Mouse (Mus musculus): ENCODE results near the gene Atad2b.

Gene Atad2b

DNA sequence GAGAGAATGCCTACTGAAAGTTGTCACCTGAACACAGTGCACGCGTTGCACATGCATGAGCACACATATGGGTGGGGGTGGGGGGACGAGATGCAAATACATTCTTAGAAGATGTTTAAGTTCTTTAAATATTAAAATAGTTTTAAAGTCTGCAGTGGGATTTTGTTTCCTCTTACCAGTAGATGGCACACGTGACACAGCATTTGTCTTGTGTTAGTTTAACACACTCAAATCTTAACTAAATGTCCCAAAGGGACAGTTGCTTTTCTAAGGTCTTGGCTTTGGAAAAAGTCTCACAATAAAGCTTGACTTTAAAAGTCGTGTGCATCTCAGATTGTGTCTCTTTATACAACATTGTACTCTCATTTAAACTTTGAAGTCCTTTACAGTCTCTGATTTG, 111.9 kb downstream of the Atad2b start:
- in situ Hi-C loops (cut with MboI; ENCODE audit: low pct_unique_long_range_greater_than_20kb in 1 of 2, low sequenced_read_pairs in 2 of 2, unreplicated experiment in 1 of 2): no loop called here

DNA sequence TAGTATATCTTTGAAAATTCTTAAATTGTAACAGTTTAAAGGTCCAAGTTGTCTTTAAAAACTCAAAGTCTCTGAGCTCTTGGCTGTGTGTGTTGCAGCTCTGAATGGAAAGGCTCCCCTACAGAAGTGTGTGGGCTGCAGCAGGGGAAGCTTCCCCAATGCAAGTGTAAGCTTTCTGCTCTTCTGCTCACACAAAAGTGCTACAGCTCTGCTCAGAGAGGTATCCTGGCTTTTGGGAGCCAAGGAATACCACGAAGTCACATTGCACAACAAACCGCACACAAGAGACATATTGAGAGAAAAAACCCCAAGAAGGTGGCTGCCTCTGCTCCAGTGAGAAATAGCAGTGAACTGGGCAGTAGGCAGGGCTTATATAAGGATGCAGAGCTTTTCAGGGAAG, 120.9 kb downstream of the Atad2b start:
- in situ Hi-C loops (cut with MboI; ENCODE audit: low pct_unique_long_range_greater_than_20kb in 1 of 2, low sequenced_read_pairs in 2 of 2, unreplicated experiment in 1 of 2): no loop called here

DNA sequence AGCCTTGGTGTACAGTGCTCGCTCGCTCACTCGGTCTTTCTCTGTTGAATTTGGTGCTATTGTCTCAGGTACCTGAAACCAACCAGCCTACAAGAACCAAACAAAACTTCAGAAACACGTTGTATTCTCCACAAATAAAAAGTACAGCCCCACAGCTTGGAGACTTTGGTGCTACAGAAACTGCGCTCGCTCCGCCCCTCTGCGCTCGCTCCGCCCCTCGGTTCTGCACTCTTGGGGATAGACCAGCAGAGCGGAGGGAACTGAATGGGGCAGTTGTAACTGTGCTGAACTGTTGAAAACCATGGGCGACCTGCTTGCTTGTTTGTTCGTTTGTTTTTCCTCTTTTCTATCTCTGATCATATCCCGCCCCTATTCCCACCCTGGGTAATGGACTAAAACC, 127.0 kb downstream of the Atad2b start:
- in situ Hi-C loops (cut with MboI; ENCODE audit: low pct_unique_long_range_greater_than_20kb in 1 of 2, low sequenced_read_pairs in 2 of 2, unreplicated experiment in 1 of 2): no loop called here

DNA sequence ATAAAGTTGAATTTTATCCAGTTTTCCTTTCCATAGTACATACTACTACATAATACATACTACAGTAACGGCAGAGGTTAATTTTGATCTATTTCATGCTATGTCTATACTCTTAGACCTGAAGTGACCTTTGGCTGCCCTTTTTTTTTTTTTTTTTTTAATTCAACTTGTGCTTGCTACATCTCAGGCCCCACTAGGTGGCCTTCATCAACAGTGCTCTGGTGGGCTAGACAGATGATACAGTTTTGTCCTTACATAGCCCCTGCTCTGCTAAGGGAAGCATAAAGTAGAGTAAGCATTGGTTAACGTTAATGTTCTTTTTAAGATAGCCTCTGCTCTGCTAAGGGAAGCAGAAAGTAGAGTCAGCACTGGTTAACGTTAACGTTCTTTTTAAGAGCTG, 131.0 kb downstream of the Atad2b start:
- in situ Hi-C loops (cut with MboI; ENCODE audit: low pct_unique_long_range_greater_than_20kb in 1 of 2, low sequenced_read_pairs in 2 of 2, unreplicated experiment in 1 of 2): no loop called here

DNA sequence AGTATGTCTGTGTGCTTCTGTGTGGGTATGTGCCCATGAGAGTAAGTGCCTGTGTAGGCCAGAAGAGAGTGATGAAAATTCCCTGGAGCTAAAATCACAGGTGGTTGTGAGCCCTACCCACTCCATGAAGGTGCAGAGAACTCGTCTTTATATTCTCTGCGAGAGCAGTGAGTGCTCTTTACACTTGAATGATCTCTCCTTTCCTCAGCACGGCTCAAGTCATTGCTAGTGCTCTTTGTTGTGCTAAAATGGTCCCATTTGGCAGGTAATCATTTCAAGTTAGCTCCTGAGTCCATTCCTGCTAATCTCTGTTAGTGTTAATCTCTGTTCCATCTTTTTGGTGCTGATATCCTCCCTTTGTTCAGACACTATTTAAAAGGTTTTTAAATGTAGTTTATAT, 150.4 kb downstream of the Atad2b start:
- in situ Hi-C loops (cut with MboI; ENCODE audit: low pct_unique_long_range_greater_than_20kb in 1 of 2, low sequenced_read_pairs in 2 of 2, unreplicated experiment in 1 of 2): no loop called here

DNA sequence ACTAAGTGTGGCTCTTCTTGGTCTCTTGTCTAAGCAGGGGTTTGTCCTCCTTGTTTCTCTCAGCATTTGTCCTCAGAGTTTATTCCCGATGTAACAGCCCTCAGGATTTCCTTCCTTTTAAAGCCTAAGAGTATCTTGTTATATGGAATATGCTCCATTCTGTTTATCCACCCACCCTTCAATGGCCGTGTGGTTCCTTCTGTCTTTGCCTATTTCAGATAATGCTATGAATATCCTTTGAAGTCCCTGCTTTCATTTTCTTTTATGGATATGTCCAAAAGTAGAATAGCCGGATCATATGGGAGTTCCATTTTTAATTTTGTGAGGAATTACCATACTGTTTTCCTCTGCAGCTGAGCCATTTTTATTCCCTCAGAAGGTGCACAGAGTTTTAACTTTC, 153.0 kb downstream of the Atad2b start:
- in situ Hi-C loops (cut with MboI; ENCODE audit: low pct_unique_long_range_greater_than_20kb in 1 of 2, low sequenced_read_pairs in 2 of 2, unreplicated experiment in 1 of 2): no loop called here

DNA sequence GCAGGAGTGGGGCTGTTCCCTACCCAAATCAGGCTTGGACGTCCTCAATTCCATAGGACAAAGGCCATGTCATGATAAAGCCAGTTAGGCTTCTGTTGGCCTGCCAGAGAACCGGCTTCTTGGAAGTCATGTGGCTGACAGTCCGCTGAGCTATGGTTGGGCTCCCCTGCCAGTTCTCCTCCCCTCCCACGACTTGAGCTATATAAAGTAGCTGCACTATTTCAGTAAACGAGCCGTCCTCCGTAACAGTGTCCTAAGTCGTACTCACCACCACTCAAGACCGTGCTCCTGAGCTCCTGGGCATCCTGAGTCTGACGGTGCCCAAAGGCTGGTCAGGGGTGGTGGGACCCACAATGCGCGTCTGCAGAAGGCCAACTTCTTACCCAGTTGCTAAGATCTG, 156.0 kb downstream of the Atad2b start:
- in situ Hi-C loops (cut with MboI; ENCODE audit: low pct_unique_long_range_greater_than_20kb in 1 of 2, low sequenced_read_pairs in 2 of 2, unreplicated experiment in 1 of 2): no loop called here

DNA sequence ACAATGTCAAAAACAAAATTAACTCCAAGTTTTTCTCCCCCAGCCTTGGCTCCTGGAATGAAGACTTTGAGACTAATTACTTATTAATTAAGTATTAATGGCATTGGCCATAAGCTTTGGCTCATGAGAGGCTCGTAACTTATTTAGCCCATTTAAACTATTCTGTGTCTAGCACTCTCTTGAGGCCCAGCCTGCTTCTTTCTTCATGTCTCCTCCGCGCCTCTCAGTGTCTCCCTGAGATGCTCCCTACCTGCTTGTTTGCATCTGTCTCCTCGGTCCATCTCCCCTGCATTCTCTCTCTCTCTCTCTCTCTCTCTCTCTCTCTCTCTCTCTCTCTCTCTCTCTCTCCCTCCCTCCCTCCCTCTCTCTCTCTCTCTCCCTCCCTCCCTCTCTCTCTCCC, 164.3 kb downstream of the Atad2b start:
- in situ Hi-C loops (cut with MboI; ENCODE audit: low pct_unique_long_range_greater_than_20kb in 1 of 2, low sequenced_read_pairs in 2 of 2, unreplicated experiment in 1 of 2): no loop called here

DNA sequence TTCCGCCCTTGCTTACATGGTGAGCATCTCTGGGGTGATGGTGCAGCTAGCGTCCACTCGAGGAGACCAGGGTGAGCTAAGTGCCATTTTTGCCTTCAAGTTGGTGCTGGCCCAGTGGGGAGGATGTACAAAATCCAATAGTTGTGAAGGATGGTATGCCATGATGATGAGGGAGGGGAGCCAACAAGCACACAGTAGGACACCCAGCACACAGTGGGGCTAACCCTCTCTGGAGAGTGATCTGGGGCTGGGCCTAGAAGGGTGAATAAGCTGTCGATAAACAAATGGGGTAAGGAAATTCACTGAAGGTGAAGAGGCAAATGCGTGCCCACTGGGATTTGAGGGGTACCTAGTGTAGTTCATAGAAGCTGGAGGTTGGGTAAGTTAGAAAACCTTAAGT, 167.6 kb downstream of the Atad2b start:
- in situ Hi-C loops (cut with MboI; ENCODE audit: low pct_unique_long_range_greater_than_20kb in 1 of 2, low sequenced_read_pairs in 2 of 2, unreplicated experiment in 1 of 2): no loop called here

DNA sequence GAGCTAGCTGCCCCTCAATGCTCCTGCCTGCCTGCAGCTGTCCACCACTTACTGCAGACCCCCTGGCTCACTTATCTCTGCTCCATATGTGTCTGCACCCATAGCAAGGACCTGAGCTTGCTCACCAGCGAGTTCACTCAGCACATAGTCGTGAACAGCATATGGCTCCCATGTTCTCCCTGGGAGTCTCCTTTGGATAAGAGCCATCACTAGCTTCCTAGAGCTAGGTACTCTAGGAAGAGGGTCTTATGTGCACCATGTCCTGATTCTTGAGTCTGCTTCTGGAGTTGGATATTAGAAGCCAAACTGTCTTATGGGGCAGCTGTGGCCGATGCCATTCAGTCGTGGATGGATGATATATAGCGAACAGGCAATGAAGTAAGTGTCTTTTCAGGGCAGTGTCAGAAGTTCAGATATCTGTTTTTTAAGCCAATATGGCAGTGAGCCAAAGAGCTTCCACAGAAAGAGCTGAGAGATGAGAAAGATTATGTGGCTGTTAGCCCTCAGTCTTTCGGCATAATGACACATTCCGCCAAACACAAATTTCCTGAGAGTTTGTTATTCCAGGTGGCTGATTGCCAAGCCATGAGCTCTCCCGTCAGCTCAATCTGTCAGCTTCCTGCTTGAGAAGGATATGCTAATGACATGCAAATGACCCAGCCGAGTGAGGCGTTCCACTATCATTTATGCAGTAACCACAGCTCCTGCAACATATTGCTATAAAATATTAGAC, 170.8 kb downstream of the Atad2b start:
- in situ Hi-C loops (cut with MboI; ENCODE audit: low pct_unique_long_range_greater_than_20kb in 1 of 2, low sequenced_read_pairs in 2 of 2, unreplicated experiment in 1 of 2): no loop called here

DNA sequence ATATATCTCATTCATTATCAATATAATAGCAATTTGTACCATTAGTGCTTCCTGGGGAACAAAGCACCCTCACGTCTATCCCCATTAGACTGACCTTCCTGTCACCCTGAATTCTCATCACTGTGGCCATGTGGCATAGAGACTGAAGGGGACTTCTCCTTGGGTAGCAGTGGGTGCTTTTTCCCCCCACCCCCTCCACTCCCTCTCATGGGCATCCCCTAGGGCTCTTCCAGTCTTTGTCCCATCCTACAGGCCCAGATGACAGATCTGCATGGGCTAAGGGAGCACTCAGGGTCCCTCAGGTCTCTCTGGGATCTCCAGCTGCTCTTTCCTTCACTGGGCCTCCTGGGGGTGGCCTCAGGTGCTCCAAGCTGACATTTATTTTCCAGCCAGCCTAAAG, 171.5 kb downstream of the Atad2b start:
- in situ Hi-C loops (cut with MboI; ENCODE audit: low pct_unique_long_range_greater_than_20kb in 1 of 2, low sequenced_read_pairs in 2 of 2, unreplicated experiment in 1 of 2): no loop called here
